Mouse (Mus musculus): ENCODE data around the gene Twnk. TPM values are rescaled to one million over a fixed set of nuclear protein-coding genes. Genes with fewer than 3 reads are reported as not detected.

The Twnk gene
- polyA plus RNA-seq, 1 experiment from 2014 or later: 7.9 TPM

DNA sequence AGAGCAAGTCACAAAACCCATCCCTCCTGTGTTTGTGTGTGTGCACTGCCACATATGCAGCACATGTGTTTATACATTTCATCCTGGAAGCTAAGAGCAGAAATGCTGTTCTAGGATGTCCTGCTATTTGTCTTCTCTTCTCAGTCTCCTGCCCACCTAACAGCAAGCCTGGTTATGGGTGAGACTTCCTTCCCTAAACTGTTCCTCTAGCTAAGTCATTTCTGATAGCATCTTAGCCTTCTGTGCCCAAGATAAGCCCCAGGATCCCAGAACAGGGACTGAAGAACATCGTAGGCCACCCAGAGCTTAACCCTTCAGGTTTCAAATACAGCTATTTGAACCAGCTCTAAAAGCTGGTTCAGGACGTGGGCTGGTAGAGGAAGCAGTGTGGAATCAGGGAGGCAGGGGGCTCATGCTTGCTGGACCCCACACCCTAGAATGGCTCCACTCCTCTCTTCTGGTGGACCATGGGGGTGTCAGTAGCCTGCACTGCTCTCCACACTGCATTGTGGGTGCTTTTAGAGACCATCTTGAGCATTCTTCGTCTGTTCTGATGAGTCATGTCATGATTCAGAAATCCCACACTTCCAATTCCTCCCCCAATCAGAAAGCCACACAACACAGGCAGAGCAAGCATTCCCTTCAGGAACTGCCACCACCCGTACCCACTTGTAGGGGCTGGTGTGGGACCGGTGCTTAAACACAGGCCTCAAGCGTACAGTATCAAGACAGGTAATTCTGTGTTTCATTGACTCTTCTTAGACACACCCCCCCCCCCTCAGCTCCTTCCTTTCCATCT is 49.6 kb downstream of the Twnk start:
- H3K27me3 ChIP-seq (ENCODE audit: control insufficient read depth, insufficient read depth, low read length): no peaks in the 10 kb centered on the region
- H3K4me2 ChIP-seq (replicated peaks; ENCODE audit: low read depth): no peak overlapping the region
- ATAC-seq (ENCODE audit: low FRiP score, low TSS enrichment) (no peak), DNase-seq (ENCODE audit: low spot score) (no peak)
- no peak overlapping the region for H3K4me3 ChIP-seq (ENCODE audit: low read depth, low read length)
- no peaks in the 10 kb centered on the region for H3K9me3 ChIP-seq (ENCODE audit: control insufficient read depth, low read length)
- TF ChIP-seq EP300 (optimal IDR thresholded peaks at IDR 0.05) (no peak), CTCF (IDR thresholded peaks at IDR 0.05; ENCODE audit: low read depth) (no peak)
- 68% methylated on average over 6 of the region's 6 CpGs for WGBS
- H3K27ac ChIP-seq (replicated peaks): no peak overlapping the region
- peaks cover 10% of the 10 kb centered on the region for H3K4me1 ChIP-seq (replicated peaks; ENCODE audit: control insufficient read depth, insufficient read depth)
- H3K9ac ChIP-seq (ENCODE audit: low read length): no peak overlapping the region
- peaks cover 12% of the 10 kb centered on the region; the same call in 1 of the 2 replicates for H3K36me3 ChIP-seq (ENCODE audit: control insufficient read depth, insufficient read depth, low read length)

- DNase-seq (ENCODE audit: low spot score) (no peak), ATAC-seq (ENCODE audit: low FRiP score, low TSS enrichment) (no peak)
- no peak overlapping the region for H3K4me2 ChIP-seq (replicated peaks; ENCODE audit: low read depth)
- no peak overlapping the region for H3K4me3 ChIP-seq (ENCODE audit: low read depth, low read length)
- H3K27me3 ChIP-seq (ENCODE audit: control insufficient read depth, insufficient read depth, low read length): no peaks in the 10 kb centered on the region
- WGBS: 41% methylated on average over 4 of the region's 4 CpGs
- TF ChIP-seq EP300 (optimal IDR thresholded peaks at IDR 0.05) (no peak), CTCF (IDR thresholded peaks at IDR 0.05; ENCODE audit: low read depth) (peak; percentile 81)
- H3K27ac ChIP-seq (replicated peaks): no peak overlapping the region; the same call in 1 of the 2 replicates
- peaks cover 8% of the 10 kb centered on the region; the same call in 1 of the 2 replicates for H3K36me3 ChIP-seq (ENCODE audit: control insufficient read depth, insufficient read depth, low read length)
- no peak overlapping the region for H3K9ac ChIP-seq (ENCODE audit: low read length)
- H3K9me3 ChIP-seq (ENCODE audit: control insufficient read depth, low read length): no peaks in the 10 kb centered on the region
- peaks cover 10% of the 10 kb centered on the region for H3K4me1 ChIP-seq (replicated peaks; ENCODE audit: control insufficient read depth, insufficient read depth)
These were observed 50.9 kb downstream of the Twnk start for GRCm38 (mm10) chr19:45056364-45056763.

DNA sequence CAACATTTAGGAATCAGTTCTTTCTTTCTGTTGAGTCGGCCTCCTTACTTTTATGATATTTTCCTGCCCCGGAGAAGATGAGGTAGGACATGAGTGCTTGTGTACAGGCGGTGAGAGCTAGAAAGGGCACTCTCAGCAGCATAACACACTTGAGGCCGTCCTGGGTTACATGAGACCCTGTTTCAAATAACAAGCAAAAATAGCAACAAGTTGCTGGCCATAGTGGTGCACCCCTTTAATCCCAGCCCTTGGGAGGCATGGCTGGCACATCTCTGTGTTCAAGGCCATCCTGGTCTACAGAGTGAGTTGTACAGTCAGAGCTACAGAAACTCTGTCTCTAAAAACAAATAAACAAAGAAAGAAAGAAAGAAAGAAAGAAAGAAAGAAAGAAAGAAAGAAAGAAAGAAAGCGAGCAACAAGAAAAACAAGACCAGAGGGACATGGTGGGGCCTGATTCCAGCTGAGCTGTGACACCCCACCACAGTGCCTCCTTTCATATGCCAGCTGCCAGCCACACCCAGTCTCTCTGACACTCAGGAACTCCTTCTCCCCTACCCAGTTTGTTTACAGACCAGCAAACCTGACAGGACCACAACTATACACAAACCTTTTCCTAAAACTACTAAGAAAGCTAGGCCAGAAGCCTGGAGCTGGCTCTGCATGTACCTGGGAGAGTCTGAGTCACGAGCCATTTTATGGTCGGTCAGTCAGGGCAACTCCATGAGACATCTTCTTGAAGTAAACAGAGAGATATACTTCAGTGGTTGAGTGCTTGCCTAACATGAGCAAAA is 51.6 kb downstream of the Twnk start:
- no peak for DNase-seq (ENCODE audit: low spot score)
- TF ChIP-seq EP300 (optimal IDR thresholded peaks at IDR 0.05) (no peak), CTCF (IDR thresholded peaks at IDR 0.05; ENCODE audit: low read depth) (no peak)
- Histone ChIP-seq H3K9me3 (ENCODE audit: control insufficient read depth, low read length) (no peaks in the 10 kb centered on the region), H3K4me1 (replicated peaks; ENCODE audit: control insufficient read depth, insufficient read depth) (peaks cover 10% of the 10 kb centered on the region), H3K27me3 (ENCODE audit: control insufficient read depth, insufficient read depth, low read length) (no peaks in the 10 kb centered on the region), H3K9ac (ENCODE audit: low read length) (peak overlapping the region; percentile 79; the same call in 1 of the 2 replicates), H3K4me2 (replicated peaks; ENCODE audit: low read depth) (peak overlapping the region; percentile 81), H3K27ac (replicated peaks) (peak overlapping the region; percentile 96), H3K36me3 (ENCODE audit: control insufficient read depth, insufficient read depth, low read length) (peaks cover 4% of the 10 kb centered on the region; the same call in 1 of the 2 replicates), H3K4me3 (ENCODE audit: low read depth, low read length) (no peak overlapping the region)
- no peak for ATAC-seq (ENCODE audit: low FRiP score, low TSS enrichment)
- 61% methylated on average over 7 of the region's 7 CpGs for WGBS

DNA sequence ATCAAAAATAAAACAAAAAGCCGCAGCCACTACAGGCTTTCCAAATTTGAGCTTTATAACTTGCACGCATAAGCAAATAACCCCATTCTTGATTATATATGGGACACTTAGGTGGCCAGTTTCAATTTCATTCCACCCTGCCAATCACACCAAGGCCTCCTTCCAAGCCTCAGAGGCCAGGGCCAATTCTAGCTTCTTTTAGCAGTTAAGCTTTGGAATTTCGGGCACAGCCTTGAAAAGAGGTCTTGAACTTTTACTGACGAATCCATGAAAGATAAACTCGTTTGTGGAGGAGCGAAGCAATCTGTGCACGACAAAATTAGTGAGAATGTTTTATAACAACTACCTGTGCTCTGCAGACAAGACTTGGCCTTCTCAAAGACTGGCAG is 52.3 kb downstream of the Twnk start:
- peak overlapping the region; percentile 79 for H3K9ac ChIP-seq (ENCODE audit: low read length)
- H3K4me2 ChIP-seq (replicated peaks; ENCODE audit: low read depth): peak overlapping the region; percentile 81
- no peak for ATAC-seq (ENCODE audit: low FRiP score, low TSS enrichment)
- peak overlapping the region; percentile 96 for H3K27ac ChIP-seq (replicated peaks)
- peaks cover 10% of the 10 kb centered on the region for H3K4me1 ChIP-seq (replicated peaks; ENCODE audit: control insufficient read depth, insufficient read depth)
- no peaks in the 10 kb centered on the region for H3K9me3 ChIP-seq (ENCODE audit: control insufficient read depth, low read length)
- H3K27me3 ChIP-seq (ENCODE audit: control insufficient read depth, insufficient read depth, low read length): no peaks in the 10 kb centered on the region
- peak overlapping the region; percentile 60 for H3K4me3 ChIP-seq (ENCODE audit: low read depth, low read length)
- 19% methylated on average over 7 of the region's 7 CpGs for WGBS
- TF ChIP-seq EP300 (optimal IDR thresholded peaks at IDR 0.05) (no peak), CTCF (IDR thresholded peaks at IDR 0.05; ENCODE audit: low read depth) (no peak)
- DNase-seq (ENCODE audit: low spot score): no peak
- H3K36me3 ChIP-seq (ENCODE audit: control insufficient read depth, insufficient read depth, low read length): no peaks in the 10 kb centered on the region

DNA sequence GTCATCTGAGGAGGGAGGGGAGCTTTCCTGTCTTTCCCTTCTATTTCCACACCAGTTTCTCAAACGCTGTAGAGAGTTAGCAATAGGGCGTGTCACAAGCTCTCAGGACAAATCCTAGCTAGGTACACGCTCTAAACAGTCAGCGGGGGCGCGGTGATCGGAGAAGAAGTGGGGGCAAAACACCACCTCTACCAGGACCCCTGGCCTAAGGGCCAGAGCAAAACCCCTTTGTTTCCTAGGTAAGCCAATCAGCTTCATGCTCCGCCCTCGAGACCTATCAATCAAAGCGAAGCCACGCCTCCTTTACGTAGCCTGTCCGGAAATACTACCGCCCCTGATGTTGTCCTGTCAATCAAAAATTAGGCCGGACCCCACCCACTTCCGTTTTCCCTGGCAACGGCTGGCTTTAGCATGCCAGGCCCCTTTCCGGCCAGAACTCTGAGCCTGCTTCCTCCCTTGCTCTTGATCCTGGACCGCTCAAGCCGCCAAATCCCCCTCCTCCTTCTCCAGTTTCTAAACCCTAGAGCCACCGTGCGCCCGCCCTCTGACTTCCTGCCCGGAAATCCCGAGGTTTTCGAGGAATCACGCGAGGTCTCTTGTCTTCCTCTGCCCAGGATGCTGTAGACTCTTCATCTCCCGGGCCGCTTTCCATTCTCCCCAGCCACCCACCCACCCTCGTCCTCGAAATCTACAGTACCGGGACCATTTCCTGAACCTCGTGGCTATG is 52.8 kb downstream of the Twnk start:
- under 1% methylated on average over 34 of the region's 34 CpGs for whole genome bisulfite sequencing
- no peak for TF ChIP-seq EP300 (optimal IDR thresholded peaks at IDR 0.05)
- no peak for TF ChIP-seq CTCF (IDR thresholded peaks at IDR 0.05; ENCODE audit: low read depth)
- ATAC-seq (ENCODE audit: low FRiP score, low TSS enrichment): peak; percentile 91

More for the DNA sequence above, 52.8 kb downstream of the Twnk start:
- Histone ChIP-seq H3K27ac (replicated peaks) (peak overlapping the region; percentile 96), H3K9ac (ENCODE audit: low read length) (peak overlapping the region; percentile 79), H3K36me3 (ENCODE audit: control insufficient read depth, insufficient read depth, low read length) (no peaks in the 10 kb centered on the region), H3K9me3 (ENCODE audit: control insufficient read depth, low read length) (no peaks in the 10 kb centered on the region), H3K27me3 (ENCODE audit: control insufficient read depth, insufficient read depth, low read length) (no peaks in the 10 kb centered on the region), H3K4me1 (replicated peaks; ENCODE audit: control insufficient read depth, insufficient read depth) (peaks cover 10% of the 10 kb centered on the region), H3K4me3 (ENCODE audit: low read depth, low read length) (peak overlapping the region; percentile 60), H3K4me2 (replicated peaks; ENCODE audit: low read depth) (peak overlapping the region; percentile 81)
- peak; percentile 95 for DNase-seq (ENCODE audit: low spot score)
